Mouse (Mus musculus): ENCODE measurements around the gene Itga7. TPM values are rescaled to one million over a fixed set of nuclear protein-coding genes. Genes with fewer than 3 reads are reported as not detected.

The Itga7 gene
- total and polyA plus RNA-seq, 3 experiments = 0.04 to 0.14 TPM; not detected in 1

- Histone ChIP-seq H3K4me3 (ENCODE audit: control insufficient read depth in 1 of 2, insufficient read depth in 1 of 2, low read depth in 2 of 2, low read length in 2 of 2) (no peak overlapping the region), H3K9me3 (replicated peaks; ENCODE audit: insufficient read depth, low read length) (no peaks in the 10 kb centered on the region), H3K9ac (ENCODE audit: control insufficient read depth, low read depth, low read length, poor library complexity, severe bottlenecking) (no peak overlapping the region), H3K36me3 (ENCODE audit: control insufficient read depth in 1 of 2, insufficient read depth in 2 of 2, low read length in 2 of 2) (no peaks in the 10 kb centered on the region), H3K4me1 (ENCODE audit: control insufficient read depth in 1 of 2, insufficient read depth in 2 of 2, low read length in 2 of 2) (no peaks in the 10 kb centered on the region), H3K27ac (ENCODE audit: control insufficient read depth, low read depth, low read length) (no peak overlapping the region), H3K79me2 (ENCODE audit: control insufficient read depth, insufficient read depth, low read length, poor library complexity) (no peaks in the 10 kb centered on the region), H3K27me3 (ENCODE audit: control insufficient read depth in 1 of 2, insufficient read depth in 2 of 2, low read length in 2 of 2) (peaks cover 0 to 1% of the 10 kb centered on the region in 2 experiments; a peak in 2 of 4 replicates)
- TF ChIP-seq E2F4 (IDR thresholded peaks at IDR 0.05; ENCODE audit: borderline replicate concordance, low read depth, low read length) = no peak
- no peak for TF ChIP-seq ZC3H11A (IDR thresholded peaks at IDR 0.05; ENCODE audit: low read depth, low read length)
- TF ChIP-seq POLR2AphosphoS2 (IDR thresholded peaks at IDR 0.05; ENCODE audit: low read length) = no peak
- TF ChIP-seq MYB (IDR thresholded peaks at IDR 0.05; ENCODE audit: low read depth, low read length) = no peak
- TF ChIP-seq CHD2 (IDR thresholded peaks at IDR 0.05; ENCODE audit: low read length) = no peak
- TF ChIP-seq NELFE (IDR thresholded peaks at IDR 0.05; ENCODE audit: low read depth, low read length) = no peak
- no peak for TF ChIP-seq MAZ (IDR thresholded peaks at IDR 0.05; ENCODE audit: low read depth, low read length)
- no peak for TF ChIP-seq CTCF (IDR thresholded peaks at IDR 0.05 in 2 of 3, conservative IDR thresholded peaks at IDR 0.05 in 1 of 3; ENCODE audit: control insufficient read depth in 1 of 3, insufficient read depth in 1 of 3, low read depth in 2 of 3, low read length in 3 of 3, poor library complexity in 1 of 3, severe bottlenecking in 1 of 3)
- TF ChIP-seq MYC (IDR thresholded peaks at IDR 0.05; ENCODE audit: low read depth, low read length) = no peak
- no peak for TF ChIP-seq MAX (IDR thresholded peaks at IDR 0.05; ENCODE audit: low read length)
- DNase-seq (ENCODE audit: low read depth, low spot score) = no peak
Observed at GRCm38 (mm10) chr10:128912791-128913190, 20.8 kb upstream of the Itga7 start.

- TF ChIP-seq HCFC1 (IDR thresholded peaks at IDR 0.05; ENCODE audit: low read depth, low read length) (0 out of 2 replicates have a peak, but pooled peaks have one; percentile 26), JUND (IDR thresholded peaks at IDR 0.05; ENCODE audit: low read depth, low read length) (0 out of 2 replicates have a peak, but pooled peaks have one; percentile 20), EP300 (IDR thresholded peaks at IDR 0.05; ENCODE audit: low read depth in 1 of 2, low read length in 2 of 2) (no peak), ZNF384 (IDR thresholded peaks at IDR 0.05; ENCODE audit: low read depth, low read length) (0 out of 2 replicates have a peak, but pooled peaks have one; percentile 25), CTCF (IDR thresholded peaks at IDR 0.05 in 2 of 3, conservative IDR thresholded peaks at IDR 0.05 in 1 of 3; ENCODE audit: control insufficient read depth in 1 of 3, insufficient read depth in 1 of 3, low read depth in 2 of 3, low read length in 3 of 3, poor library complexity in 1 of 3, severe bottlenecking in 1 of 3) (peak; percentile 96 to 100 (median 96)), RAD21 (IDR thresholded peaks at IDR 0.05; ENCODE audit: low read depth, low read length) (peak; percentile 71), TCF12 (IDR thresholded peaks at IDR 0.05; ENCODE audit: low read depth, low read length) (no peak), NRF1 (IDR thresholded peaks at IDR 0.05; ENCODE audit: insufficient read depth, low read depth, low read length, poor library complexity, severe bottlenecking) (no peak), ZC3H11A (IDR thresholded peaks at IDR 0.05; ENCODE audit: low read depth, low read length) (peak; percentile 63), SMC3 (IDR thresholded peaks at IDR 0.05; ENCODE audit: low read depth, low read length) (peak; percentile 84), ETS1 (IDR thresholded peaks at IDR 0.05; ENCODE audit: low read depth, low read length) (no peak)
- no peaks in the 10 kb centered on the region for H3K9me3 ChIP-seq (replicated peaks; ENCODE audit: insufficient read depth, low read length)
- no peak overlapping the region for H3K4me3 ChIP-seq (ENCODE audit: control insufficient read depth in 1 of 2, insufficient read depth in 1 of 2, low read depth in 2 of 2, low read length in 2 of 2)
- H3K27ac ChIP-seq (ENCODE audit: control insufficient read depth, low read depth, low read length) = no peak overlapping the region
- peak; percentile 87 for DNase-seq (ENCODE audit: low read depth, low spot score)
- peaks cover 0 to 1% of the 10 kb centered on the region in 2 experiments; a peak in 1 of 4 replicates for H3K27me3 ChIP-seq (ENCODE audit: control insufficient read depth in 1 of 2, insufficient read depth in 2 of 2, low read length in 2 of 2)
- H3K36me3 ChIP-seq (ENCODE audit: control insufficient read depth in 1 of 2, insufficient read depth in 2 of 2, low read length in 2 of 2) = no peaks in the 10 kb centered on the region
- H3K9ac ChIP-seq (ENCODE audit: control insufficient read depth, low read depth, low read length, poor library complexity, severe bottlenecking) = no peak overlapping the region
- H3K79me2 ChIP-seq (ENCODE audit: control insufficient read depth, insufficient read depth, low read length, poor library complexity) = no peaks in the 10 kb centered on the region
- no peaks in the 10 kb centered on the region for H3K4me1 ChIP-seq (ENCODE audit: control insufficient read depth in 1 of 2, insufficient read depth in 2 of 2, low read length in 2 of 2)
Observed at GRCm38 (mm10) chr10:128913219-128913618, 20.4 kb upstream of the Itga7 start.
